Mouse (Mus musculus) myocyte (in vitro differentiated cells): Measurements from ENCODE around the gene Gata1. TPM values are rescaled to one million over a fixed set of nuclear protein-coding genes. Genes with fewer than 3 reads are reported as not detected.

Source experiments
- H3K27me3 ChIP-seq: one replicate; pipeline ENCODE4 v1.6.1; 2011; ENCODE audit not compliant: control insufficient read depth, insufficient read depth, insufficient read length
- H3K36me3 ChIP-seq: one replicate; pipeline ENCODE4 v1.6.1; 2011; ENCODE audit not compliant: control insufficient read depth, insufficient read depth
- H3K4me2 ChIP-seq: one replicate; pipeline ENCODE4 v1.6.1; 2011; ENCODE audit warnings: low read depth, control low read depth
- H3K4me3 ChIP-seq: one replicate; pipeline ENCODE4 v1.5.1; 2011; ENCODE audit warnings: mild to moderate bottlenecking, control low read depth, moderate library complexity
- H3K79me2 ChIP-seq: one replicate; pipeline ENCODE4 v1.6.1; 2011; ENCODE audit not compliant: control insufficient read depth, insufficient read depth
- H3ac ChIP-seq: one replicate; pipeline ENCODE4 v1.6.1; 2011; ENCODE audit not compliant: control insufficient read depth, insufficient read length
- CEBPB ChIP-seq: IDR thresholded peaks from 2 replicates; pipeline ENCODE4 v1.6.1; 2011; ENCODE audit warnings: mild to moderate bottlenecking, moderate library complexity; ENCODE audit not compliant: poor library complexity, insufficient read depth, severe bottlenecking
- E2F4 ChIP-seq: IDR thresholded peaks from one replicate; pipeline ENCODE4 v1.6.1; 2011; ENCODE audit warnings: mild to moderate bottlenecking, control low read depth, moderate library complexity; ENCODE audit not compliant: insufficient read depth
- MAX ChIP-seq: IDR thresholded peaks from one replicate; pipeline ENCODE4 v1.6.1; 2011; ENCODE audit warnings: low read depth, mild to moderate bottlenecking, control low read depth
- MYOD1 ChIP-seq, 3 experiments: IDR thresholded peaks; one replicate each; pipeline ENCODE4 v1.6.1; 2011; ENCODE audit warnings: control low read depth in 2 of 3, low read depth in 2 of 3, mild to moderate bottlenecking in 2 of 3, moderate library complexity in 1 of 3; ENCODE audit not compliant: insufficient read length in 2 of 3, control insufficient read depth in 1 of 3
- MYOG ChIP-seq, 3 experiments: IDR thresholded peaks; one replicate each; pipeline ENCODE4 v1.6.1; 2011; ENCODE audit warnings: control low read depth in 2 of 3, low read depth in 2 of 3, mild to moderate bottlenecking in 2 of 3; ENCODE audit not compliant: insufficient read length in 2 of 3, control insufficient read depth in 1 of 3, insufficient read depth in 1 of 3
- POLR2A ChIP-seq: IDR thresholded peaks from one replicate; pipeline ENCODE4 v1.6.1; 2011; ENCODE audit warnings: low read depth, mild to moderate bottlenecking, control low read depth, moderate library complexity; ENCODE audit not compliant: insufficient read length
- POLR2AphosphoS2 ChIP-seq: IDR thresholded peaks from one replicate; pipeline ENCODE4 v1.6.1; 2011; ENCODE audit warnings: low read depth, control low read depth; ENCODE audit not compliant: insufficient read length
- REST ChIP-seq: IDR thresholded peaks from one replicate; pipeline ENCODE4 v1.6.1; 2011; ENCODE audit warnings: mild to moderate bottlenecking, control low read depth, moderate library complexity; ENCODE audit not compliant: insufficient read depth, insufficient read length
- SRF ChIP-seq: IDR thresholded peaks from one replicate; pipeline ENCODE4 v1.6.1; 2011; ENCODE audit warnings: low read depth; ENCODE audit not compliant: control insufficient read depth, insufficient read length
- TCF12 ChIP-seq: IDR thresholded peaks from one replicate; pipeline ENCODE4 v1.6.1; 2011; ENCODE audit warnings: mild to moderate bottlenecking, control low read depth; ENCODE audit not compliant: poor library complexity, insufficient read depth, severe bottlenecking
- TCF3 ChIP-seq: IDR thresholded peaks from one replicate; pipeline ENCODE4 v1.6.1; 2011; ENCODE audit warnings: low read depth, control low read depth; ENCODE audit not compliant: insufficient read length
- USF1 ChIP-seq: IDR thresholded peaks from one replicate; pipeline ENCODE4 v1.6.1; 2011; ENCODE audit warnings: low read depth, mild to moderate bottlenecking, control low read depth, moderate library complexity
- polyA plus RNA-seq: library from polyadenylated mRNA; unstranded; fragments of >200 nt; fragmentation: generic; extraction: Trizol; gene quantifications from one replicate; pipeline ENCODE4 v1.2.1, GENCODE M21; 2012; ENCODE audit warnings: missing spikeins

Gene Gata1
- polyA plus RNA-seq, result not detected

DNA sequence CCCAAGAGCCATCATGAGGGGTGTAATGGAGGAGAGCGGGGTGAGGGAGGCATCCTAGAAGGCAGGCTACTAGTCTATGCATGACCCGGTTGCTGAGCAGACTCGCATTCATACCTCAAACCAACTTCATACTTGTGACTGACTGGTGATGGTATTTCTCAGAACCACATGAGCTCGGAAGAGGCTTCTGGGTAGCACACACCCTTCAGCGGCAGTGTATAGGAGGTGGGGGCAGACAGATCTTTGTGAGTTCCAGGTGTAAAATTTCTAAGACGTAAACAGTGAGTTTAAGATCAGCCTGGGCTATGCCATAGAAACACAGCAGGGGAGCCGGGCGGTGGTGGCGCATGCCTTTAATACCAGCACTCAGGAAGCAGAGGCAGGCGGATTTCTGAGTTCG is at the start of gene Gata1:
Gene Gata1, minus strand, starts transcription at position 180 of the 400 bp plus-strand sequence.
- no peaks in the 10 kb centered on the region for H3K79me2 ChIP-seq
- H3K36me3 ChIP-seq, result no peaks in the 10 kb centered on the region
- no peaks in the 10 kb centered on the region for H3K27me3 ChIP-seq
- H3K4me2 ChIP-seq, result no peak within 1 kb of the TSS
- H3ac ChIP-seq, result no peak within 1 kb of the TSS
- H3K4me3 ChIP-seq, result no peak within 1 kb of the TSS
- TF ChIP-seq CEBPB (no peak), TCF12 (no peak), TCF3 (no peak)

DNA sequence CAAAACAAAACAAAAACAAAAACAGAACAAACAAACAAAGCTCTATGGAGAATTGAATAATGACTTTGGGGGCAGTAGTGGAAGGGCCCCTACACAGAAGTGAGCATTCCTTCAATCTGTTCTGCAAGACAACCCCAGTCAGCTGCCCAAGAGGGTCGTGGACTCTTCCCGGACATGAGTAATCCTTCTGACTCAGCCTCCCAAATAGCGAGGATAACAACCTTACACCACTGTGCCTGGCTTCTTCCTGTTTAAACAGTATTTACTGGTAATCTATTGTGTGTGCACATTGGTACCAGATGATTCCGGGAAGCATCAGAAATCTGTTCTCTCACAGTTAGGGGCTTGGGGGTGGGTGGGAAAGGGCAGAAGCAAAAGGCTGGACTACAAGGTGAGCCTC is 48.9 kb upstream of the Gata1 start:
- Histone ChIP-seq H3K36me3 (no peaks in the 10 kb centered on the region), H3K4me2 (peak overlapping the region; percentile 69), H3ac (no peak overlapping the region), H3K27me3 (no peaks in the 10 kb centered on the region), H3K79me2 (no peaks in the 10 kb centered on the region), H3K4me3 (no peak overlapping the region)
- no peak for TF ChIP-seq CEBPB
- no peak for TF ChIP-seq E2F4
- TF ChIP-seq MAX, result no peak
- no peak for TF ChIP-seq POLR2AphosphoS2
- TF ChIP-seq REST, result no peak
- no peak for TF ChIP-seq MYOD1 (IDR thresholded peaks at IDR 0.05; ENCODE audit: control insufficient read depth in 1 of 3, insufficient read length in 2 of 3, low read depth in 2 of 3)
- TF ChIP-seq TCF3, result no peak
- no peak for TF ChIP-seq USF1
- TF ChIP-seq SRF, result no peak
- no peak for TF ChIP-seq TCF12
- no peak for TF ChIP-seq POLR2A
- TF ChIP-seq MYOG (IDR thresholded peaks at IDR 0.05; ENCODE audit: control insufficient read depth in 1 of 3, insufficient read depth in 1 of 3, insufficient read length in 2 of 3, low read depth in 2 of 3), result no peak

GRCm38 (mm10) chrX:8024795-8025194 is 46.9 kb upstream of the Gata1 start:
- Histone ChIP-seq H3K27me3 (no peaks in the 10 kb centered on the region), H3K36me3 (no peaks in the 10 kb centered on the region), H3K4me2 (no peak overlapping the region), H3ac (no peak overlapping the region), H3K4me3 (no peak overlapping the region), H3K79me2 (no peaks in the 10 kb centered on the region)
- no peak for TF ChIP-seq MYOD1 (IDR thresholded peaks at IDR 0.05; ENCODE audit: control insufficient read depth in 1 of 3, insufficient read length in 2 of 3, low read depth in 2 of 3)
- no peak for TF ChIP-seq POLR2A
- TF ChIP-seq SRF, result no peak

GRCm38 (mm10) chrX:8020111-8020778 is 42.4 kb upstream of the Gata1 start:
- Histone ChIP-seq H3K4me2 (no peak overlapping the region), H3K4me3 (no peak overlapping the region), H3ac (no peak overlapping the region), H3K36me3 (no peaks in the 10 kb centered on the region), H3K79me2 (no peaks in the 10 kb centered on the region), H3K27me3 (no peaks in the 10 kb centered on the region)
- TF ChIP-seq MYOD1 (IDR thresholded peaks at IDR 0.05; ENCODE audit: control insufficient read depth in 1 of 3, insufficient read length in 2 of 3, low read depth in 2 of 3), result no peak
- no peak for TF ChIP-seq E2F4
- TF ChIP-seq CEBPB, result no peak
- no peak for TF ChIP-seq SRF
- no peak for TF ChIP-seq USF1
- no peak for TF ChIP-seq TCF3
- no peak for TF ChIP-seq REST
- no peak for TF ChIP-seq MYOG (IDR thresholded peaks at IDR 0.05; ENCODE audit: control insufficient read depth in 1 of 3, insufficient read depth in 1 of 3, insufficient read length in 2 of 3, low read depth in 2 of 3)
- no peak for TF ChIP-seq POLR2AphosphoS2
- no peak for TF ChIP-seq MAX
- no peak for TF ChIP-seq POLR2A
- no peak for TF ChIP-seq TCF12

DNA sequence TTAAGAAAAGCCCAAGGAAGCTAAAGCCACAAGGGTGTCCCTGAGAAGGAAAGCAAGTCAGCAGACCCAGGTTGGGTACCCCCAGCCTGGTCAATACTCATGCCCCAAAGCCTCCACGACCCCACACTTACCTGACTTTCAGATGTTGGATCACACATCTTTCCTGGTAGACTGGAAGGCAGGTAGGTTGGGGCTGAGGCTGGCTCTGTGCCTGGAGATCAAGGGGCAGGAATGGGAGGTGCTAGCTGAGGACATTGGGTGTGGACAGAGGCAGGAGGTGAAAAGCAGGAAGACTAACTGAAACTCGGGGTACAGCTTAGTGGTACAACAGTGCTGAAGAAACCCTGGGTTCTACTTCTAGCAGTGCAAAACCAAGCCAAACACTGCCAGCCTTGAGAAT is 40.4 kb upstream of the Gata1 start, which contains the start of gene Glod5:
Gene Glod5, minus strand, starts transcription at position 207 of the 400 bp plus-strand sequence.
- TF ChIP-seq POLR2AphosphoS2, result no peak
- no peak for TF ChIP-seq CEBPB
- no peak for TF ChIP-seq POLR2A
- TF ChIP-seq MAX, result no peak
- TF ChIP-seq TCF3, result no peak
- no peak for TF ChIP-seq MYOD1 (IDR thresholded peaks at IDR 0.05; ENCODE audit: control insufficient read depth in 1 of 3, insufficient read length in 2 of 3, low read depth in 2 of 3)
- no peak for TF ChIP-seq MYOG (IDR thresholded peaks at IDR 0.05; ENCODE audit: control insufficient read depth in 1 of 3, insufficient read depth in 1 of 3, insufficient read length in 2 of 3, low read depth in 2 of 3)
- TF ChIP-seq REST, result no peak
- no peak for TF ChIP-seq USF1
- no peak for TF ChIP-seq SRF
- no peak for TF ChIP-seq E2F4
- H3K4me2 ChIP-seq, result peak within 1 kb of the TSS; percentile 36
- H3K36me3 ChIP-seq, result no peaks in the 10 kb centered on the region
- no peaks in the 10 kb centered on the region for H3K79me2 ChIP-seq
- H3ac ChIP-seq, result no peak within 1 kb of the TSS
- no peak within 1 kb of the TSS for H3K4me3 ChIP-seq
- H3K27me3 ChIP-seq, result no peaks in the 10 kb centered on the region
